Mouse (Mus musculus) left cerebral cortex, postnatal 10 days (tissue): ENCODE data around the gene Pdcd5. TPM values are rescaled to one million over a fixed set of nuclear protein-coding genes. Genes with fewer than 3 reads are reported as not detected.
A peak's percentile ranks its signal among the peaks of the same experiment; 100 is the strongest.

Experiments used
- DNase-seq, 2 experiments: peaks; one replicate each; pipeline ENCODE4 v3.0.0; 2021 to 2022; ENCODE audit warnings: low spot score in 2 of 2, mixed read lengths in 1 of 2; ENCODE audit errors: extremely low spot score in 1 of 2
- intact Hi-C: fragments of 180-260 bp; cut with DNase I; formaldehyde crosslinking; loops from one replicate; pipeline ENCODE4 v1.15.1; 2025
- total RNA-seq, 2 experiments: library from RNA; stranded (reverse); gene quantifications; 2 replicates each; pipeline ENCODE4 v1.2.3; 2021

Gene Pdcd5
- 10 to 100 TPM; 91.7 to 94.7 TPM for total RNA-seq

DNA sequence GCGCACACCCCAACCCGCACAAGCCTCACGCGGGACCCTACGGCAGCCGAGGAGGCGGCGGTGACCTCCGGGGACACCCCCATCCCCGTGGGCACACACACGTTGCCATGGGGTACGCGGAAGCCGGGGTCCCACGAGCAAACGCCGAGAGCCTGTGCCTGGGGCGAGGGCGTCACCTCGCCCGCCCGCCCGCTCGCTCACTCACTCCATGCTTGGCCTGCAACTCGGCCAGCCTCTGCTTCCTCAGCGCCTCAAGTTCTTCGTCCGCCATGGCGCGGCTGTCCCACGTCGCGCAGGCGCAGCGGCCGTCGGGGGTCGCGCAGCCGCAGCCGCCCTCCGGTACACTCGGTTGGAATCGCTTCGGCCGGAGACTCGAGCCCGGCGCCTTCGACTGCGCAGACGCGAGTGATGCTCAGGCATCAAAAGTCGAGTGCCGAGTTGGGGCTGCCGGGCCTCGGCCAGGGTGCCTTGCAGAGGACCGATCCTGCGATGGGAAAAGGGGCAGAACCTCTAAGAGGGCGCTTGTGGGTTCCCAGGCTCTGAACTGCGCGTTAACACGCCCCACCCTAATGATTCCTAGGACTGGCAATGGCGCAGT is at the start of gene Pdcd5:
Gene Pdcd5 (minus strand): TSS at position 421 of the 598 bp plus-strand sequence.
- intact Hi-C loops: loop anchor here (5.0 kb wide), 1 partner anchor 155 kb away; the partner anchor contains the start of gene Zfp507
- peak; percentile 97 to 98 for DNase-seq

DNA sequence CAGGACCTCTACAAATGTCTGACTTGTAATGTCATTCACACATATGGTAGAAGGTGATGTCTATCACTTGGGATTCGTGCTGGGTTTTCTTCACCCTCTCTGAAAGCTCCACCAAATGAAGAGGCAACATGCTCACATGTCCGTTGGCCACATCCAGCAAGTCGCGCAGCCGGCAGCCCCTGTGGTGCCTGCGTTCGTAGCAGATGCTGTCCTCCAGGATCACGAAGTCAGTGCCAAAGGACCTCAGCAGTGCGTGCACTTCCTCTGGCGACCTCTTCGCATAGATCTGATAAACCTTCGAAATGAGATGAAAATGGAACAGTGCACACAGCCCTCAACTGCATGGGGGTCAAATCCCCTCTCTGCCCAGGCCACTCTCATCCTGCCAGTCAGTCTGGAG is 45.3 kb upstream of the Pdcd5 start:
- intact Hi-C loops: no loop called here
- DNase-seq: no peak

DNA sequence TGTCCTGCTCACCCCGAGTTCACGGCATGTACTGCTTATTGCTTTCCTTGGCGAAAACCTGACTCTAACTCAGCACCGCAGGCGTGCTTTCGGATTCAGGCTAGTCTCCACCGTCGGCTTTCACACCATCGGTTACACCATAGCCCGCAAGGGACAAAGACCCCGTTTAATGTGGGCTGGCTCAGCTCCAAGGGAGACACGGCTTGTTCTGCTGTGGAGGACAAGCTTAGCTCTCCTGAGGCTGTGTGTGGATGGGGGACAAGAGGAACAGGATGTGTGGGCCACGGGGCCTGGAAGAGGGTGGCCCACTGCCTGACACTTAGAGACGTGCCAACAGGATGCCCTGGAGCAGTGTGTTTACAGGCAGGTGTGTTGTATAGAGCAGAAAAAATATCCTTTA is 44.8 kb upstream of the Pdcd5 start:
- intact Hi-C loops: no loop called here
- DNase-seq: peak in 1 of 2 experiments; percentile 53

DNA sequence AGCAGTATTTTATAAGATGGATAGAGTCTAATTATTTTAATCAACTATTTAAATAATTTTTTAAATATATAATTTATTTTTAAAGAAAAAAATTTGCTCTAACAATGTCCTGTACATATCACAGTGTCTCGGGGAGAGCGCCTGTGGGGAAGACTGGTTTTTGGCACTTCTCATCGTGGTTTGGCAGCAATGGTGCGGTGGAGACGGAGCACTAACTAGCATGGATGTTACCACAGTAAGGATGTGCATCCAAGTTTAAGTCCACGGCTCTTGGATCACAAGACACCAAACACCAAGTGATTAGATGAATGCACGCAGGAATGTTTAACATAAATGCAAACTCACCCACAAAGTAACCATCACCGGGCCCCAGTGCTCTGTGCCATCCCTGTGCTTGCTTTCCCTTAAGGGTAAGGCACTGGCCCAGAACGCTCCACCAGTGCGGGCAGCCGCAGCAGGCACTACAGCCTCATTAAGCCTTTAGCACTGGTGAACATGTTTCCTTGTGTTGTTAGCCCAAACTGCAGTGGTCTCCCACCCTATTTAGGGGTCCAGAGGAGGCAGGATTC is 41.5 kb upstream of the Pdcd5 start:
- DNase-seq: no peak
- intact Hi-C loops: loop anchor here (5.0 kb wide), 1 partner anchor 63 kb away; the partner anchor contains the start of gene Dpy19l3

DNA sequence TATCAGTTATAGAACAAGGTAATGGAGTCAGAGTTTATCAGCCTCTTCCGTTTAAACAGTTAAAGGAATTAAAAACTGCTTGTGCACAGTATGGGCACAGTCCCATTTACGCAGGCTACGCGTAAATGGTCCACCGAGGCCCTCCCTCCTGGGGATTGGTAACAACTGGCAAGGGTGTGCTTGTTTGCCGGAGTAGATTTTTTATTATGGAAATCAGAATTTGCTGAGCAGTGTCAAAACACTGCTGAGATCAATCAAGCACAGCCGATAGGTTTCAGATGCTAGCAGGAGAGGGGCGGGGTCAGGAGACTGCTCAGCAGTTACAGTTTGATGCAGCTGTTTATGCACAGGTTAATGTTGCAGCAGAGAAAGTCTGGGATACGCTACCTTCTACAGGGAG is 41.0 kb upstream of the Pdcd5 start:
- intact Hi-C loops: loop anchor here (5.0 kb wide), 1 partner anchor 64 kb away; the partner anchor contains the start of gene Dpy19l3
- no peak for DNase-seq

DNA sequence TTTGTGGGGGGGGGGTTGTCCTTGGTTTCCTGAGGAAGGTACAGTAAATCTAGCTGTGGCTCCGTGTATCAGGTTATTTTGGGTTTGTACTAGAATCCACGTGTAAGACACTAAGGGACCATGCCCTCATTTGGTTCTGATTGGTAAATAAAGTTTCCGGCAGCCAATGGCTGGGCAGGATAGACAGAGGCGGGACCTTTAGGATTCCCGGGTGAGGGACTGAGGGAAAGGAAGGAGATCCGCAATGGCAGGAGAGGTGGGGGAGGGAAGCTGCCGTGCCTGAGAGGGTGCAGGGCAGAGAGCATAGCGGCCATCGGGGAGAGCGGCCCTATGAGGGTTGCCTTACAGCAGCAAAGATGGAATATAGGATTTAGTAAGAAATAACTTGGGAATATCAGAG is 39.9 kb upstream of the Pdcd5 start:
- peak in 1 of 2 experiments; percentile 48 for DNase-seq
- intact Hi-C loops: loop anchor here (5.0 kb wide), 1 partner anchor 65 kb away; the partner anchor contains the start of gene Dpy19l3

DNA sequence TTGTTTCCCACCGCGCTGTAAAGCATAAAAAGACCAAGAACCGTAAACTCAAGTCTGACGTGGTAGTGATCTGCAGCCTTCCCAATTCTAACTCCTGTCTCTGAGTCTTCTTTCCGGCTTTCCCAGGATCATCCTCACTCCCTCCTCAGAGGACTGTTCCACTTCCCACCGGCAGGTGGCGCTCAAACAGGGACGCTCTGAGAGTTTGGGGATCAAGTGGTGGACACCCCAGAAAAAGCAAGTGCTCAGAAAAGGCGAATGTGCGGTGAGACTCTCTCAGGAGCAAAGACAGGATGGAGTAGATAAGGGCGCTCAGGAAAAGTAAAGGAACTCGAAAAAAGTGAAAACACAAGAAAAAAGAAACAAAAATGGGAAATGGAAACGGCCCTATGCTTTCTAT is 39.4 kb upstream of the Pdcd5 start:
- peak in 1 of 2 experiments; percentile 52 for DNase-seq
- intact Hi-C loops: loop anchor here (5.0 kb wide), 1 partner anchor 66 kb away; the partner anchor contains the start of gene Dpy19l3

DNA sequence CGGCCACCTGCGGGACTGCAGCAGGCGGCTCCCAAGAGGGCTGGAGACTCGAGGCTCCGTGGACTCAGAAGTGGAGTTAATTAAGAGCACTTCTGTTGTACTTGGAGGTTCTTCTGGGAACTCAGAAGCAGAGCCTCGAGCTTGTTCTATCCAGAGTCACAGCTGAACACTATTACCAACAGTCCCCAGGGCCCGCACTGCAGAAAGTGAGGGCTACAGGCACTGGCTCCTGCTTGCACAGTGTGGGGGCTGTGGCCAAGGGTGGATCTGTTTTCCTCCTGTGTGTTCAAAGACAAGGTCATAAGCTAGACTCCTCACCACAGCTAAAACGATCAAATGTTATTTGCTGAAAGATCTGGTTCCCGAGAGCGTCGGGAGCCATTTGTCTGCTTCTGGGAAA is 38.9 kb upstream of the Pdcd5 start:
- intact Hi-C loops: loop anchor here (5.0 kb wide), 1 partner anchor 66 kb away; the partner anchor contains the start of gene Dpy19l3
- DNase-seq: no peak

DNA sequence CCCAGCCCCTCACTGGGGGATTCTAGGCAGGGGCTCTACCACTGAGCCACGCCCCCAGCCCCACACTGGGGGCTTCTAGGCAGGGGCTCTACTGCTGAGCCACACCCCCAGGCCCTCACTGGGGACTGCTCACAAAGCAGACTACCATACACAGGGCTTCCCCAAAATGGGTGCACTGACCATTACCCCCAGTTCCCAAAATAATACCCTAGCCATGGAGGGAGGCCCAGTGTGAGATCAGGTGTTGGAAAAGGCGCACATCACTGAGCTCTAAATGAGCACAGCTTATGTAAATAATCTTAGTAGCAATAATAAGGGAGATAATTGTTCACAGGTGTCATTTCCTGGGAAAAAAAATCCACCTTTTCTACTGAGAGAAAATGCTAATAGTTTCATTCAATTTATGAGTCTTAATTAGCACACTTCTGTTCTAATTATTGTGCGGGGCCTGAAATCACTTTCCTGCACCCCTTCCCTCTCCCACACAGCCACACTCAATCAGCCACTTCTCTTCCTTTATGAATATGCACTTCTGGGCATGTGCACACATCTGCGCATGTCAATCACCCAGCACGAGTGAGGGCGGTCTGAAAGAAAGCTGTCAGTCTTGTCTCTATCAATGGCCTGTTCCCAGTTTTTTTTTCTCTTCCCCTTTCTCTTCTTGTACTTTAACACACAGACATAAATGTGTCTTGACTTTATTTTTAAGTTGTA is 36.2 kb upstream of the Pdcd5 start:
- intact Hi-C loops: no loop called here
- no peak for DNase-seq

DNA sequence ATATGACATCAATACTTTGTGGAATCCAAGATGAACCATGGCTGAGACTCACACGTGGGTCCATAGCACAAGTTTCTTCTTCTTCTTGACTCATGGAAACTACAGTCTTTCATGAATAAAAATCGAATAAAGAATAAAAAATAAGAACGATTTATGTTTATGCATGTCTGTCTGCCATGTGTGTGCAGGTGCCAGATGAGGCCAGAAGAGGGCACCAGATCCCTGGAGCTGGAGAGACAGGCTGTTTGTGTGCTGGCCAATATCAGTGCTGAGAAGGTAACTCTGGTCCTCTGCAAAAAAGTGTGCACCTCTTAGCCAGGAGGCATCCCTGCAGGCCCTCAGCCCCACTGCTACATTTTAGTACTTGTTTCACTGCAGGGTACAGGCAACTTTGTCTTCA is 34.2 kb upstream of the Pdcd5 start:
- intact Hi-C loops: no loop called here
- DNase-seq: no peak

DNA sequence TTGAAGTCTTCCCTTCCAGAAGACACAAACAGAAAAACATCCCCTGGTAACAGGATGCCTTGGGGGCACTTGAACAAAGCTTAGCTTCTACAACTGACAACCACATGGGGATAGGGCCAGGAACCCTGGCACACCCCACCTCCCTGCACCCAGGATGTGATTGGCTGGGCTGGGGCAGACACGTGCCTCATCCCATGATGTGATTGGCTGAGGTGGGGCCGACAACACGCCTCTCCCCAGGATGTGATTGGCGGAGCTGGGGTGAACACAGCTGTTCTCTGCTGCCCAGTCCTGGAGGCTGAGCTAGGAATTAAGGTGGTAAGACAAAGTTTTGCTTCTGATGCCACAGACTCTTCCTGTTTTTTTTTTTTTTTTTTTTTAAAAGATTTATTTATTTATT is 31.7 kb upstream of the Pdcd5 start:
- DNase-seq: no peak
- intact Hi-C loops: no loop called here

DNA sequence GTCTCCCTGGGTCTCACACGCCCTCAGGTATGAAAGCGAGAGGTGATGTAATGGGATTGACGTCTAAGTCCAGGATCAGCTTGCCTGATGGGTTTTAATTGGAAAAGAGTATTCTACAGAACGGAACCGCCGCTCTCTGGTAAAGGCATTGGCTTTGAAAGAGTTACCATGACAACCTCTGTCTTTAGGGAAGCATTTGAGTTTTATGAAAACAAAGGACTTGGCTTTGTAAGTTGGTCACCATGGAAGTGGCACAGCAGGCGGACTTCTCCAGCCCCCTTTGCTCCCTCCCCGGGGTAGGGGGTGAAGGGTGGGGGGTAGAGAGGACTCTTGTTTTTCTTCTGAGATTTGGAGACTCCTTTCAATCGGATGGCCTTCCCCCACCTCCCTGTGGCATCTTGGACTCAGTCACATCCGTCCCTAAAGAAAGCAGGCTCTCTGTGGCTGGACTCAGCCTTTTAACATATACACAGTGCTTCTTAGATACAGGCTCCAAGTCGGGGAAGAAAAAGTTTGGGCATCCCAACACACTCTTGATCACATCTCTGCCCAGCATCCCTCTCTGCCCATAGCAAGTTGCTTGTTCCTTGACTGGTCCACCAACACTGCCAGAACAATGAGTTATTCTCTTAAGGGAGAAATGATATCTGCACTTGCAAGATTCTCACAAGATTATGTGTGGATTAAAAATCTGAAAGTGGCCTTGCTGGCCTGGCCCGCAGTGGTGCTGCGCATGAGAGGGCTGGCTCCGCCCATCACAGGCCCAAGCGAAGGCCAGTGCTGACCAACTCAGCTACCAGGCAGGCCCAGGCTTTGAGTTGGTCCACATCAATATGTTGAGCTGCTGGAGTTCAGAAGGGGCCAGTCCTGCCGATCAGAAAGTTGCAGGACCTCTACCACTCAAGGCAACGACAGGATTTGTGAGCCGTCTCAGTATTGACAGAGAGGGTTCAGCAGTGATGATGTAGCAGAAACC is 21.0 kb upstream of the Pdcd5 start:
- DNase-seq: peak in 1 of 2 experiments; percentile 42
- intact Hi-C loops: no loop called here

DNA sequence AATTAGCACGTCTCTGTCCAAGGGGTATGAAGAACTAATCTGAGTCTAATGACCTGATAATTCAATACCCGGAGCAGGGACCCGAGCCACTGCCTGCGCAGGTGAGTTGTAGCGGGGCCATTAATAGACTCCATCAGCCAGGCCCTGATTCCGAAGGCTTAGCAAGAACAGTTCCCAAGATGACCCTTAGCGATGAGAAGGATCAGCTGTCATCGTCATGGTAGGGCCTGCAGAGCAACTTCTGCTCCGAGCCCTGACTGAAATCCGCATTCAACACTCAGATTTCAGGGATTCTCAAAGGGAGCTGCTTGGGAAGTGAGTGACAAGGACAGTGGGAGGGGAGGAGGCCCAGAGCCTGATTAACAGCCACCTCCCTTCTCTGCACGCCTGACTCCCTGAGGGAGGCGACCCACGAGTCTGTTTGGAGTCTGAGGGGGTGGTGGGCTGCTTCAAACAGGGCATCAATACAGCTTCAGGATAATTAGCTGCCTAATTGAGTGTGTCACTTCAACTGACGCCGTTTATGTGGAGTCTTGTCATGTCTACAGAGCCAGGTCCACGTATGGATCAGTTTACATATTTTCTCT is 16.6 kb upstream of the Pdcd5 start:
- intact Hi-C loops: no loop called here
- DNase-seq: no peak

DNA sequence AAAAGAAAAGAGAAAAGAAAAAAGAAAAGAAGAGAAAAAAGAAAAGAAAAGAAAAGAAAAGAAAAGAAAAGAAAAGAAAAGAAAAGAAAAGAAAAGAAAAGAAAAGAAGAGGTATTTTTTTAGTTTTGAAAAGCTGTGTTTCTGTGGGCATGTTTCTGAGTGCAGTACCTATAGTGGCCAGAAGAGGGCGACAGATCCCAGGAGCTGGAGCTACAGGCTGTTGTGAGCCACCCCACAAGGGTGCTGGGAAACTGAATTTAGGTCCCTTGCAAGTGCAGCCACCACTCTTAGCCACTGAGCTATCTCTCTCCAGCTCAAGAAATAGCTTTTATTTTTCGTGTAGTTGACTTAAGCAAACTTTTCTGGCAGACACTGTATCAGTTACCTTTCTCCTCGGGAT is 11.9 kb upstream of the Pdcd5 start:
- DNase-seq: no peak
- intact Hi-C loops: no loop called here

DNA sequence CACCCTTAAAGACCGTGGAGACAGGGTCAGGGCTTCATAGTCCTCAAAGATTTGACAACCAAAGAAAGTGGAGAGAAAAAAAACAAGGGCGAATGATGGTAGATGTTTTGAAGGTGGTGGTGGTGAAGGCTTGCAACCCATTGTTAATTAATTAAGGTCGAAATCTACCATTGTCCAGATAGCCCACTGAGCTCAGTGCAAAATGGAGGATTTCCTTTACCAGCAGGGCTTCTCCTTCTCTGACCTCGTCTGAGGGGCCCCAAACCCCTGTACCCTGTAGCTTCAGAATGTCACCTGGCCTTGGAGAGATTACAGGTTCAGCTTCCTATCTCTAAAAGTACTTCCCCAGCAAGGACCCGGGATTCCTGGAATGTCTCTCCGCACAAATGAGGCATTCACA is 10.5 kb upstream of the Pdcd5 start:
- DNase-seq: no peak
- intact Hi-C loops: no loop called here

DNA sequence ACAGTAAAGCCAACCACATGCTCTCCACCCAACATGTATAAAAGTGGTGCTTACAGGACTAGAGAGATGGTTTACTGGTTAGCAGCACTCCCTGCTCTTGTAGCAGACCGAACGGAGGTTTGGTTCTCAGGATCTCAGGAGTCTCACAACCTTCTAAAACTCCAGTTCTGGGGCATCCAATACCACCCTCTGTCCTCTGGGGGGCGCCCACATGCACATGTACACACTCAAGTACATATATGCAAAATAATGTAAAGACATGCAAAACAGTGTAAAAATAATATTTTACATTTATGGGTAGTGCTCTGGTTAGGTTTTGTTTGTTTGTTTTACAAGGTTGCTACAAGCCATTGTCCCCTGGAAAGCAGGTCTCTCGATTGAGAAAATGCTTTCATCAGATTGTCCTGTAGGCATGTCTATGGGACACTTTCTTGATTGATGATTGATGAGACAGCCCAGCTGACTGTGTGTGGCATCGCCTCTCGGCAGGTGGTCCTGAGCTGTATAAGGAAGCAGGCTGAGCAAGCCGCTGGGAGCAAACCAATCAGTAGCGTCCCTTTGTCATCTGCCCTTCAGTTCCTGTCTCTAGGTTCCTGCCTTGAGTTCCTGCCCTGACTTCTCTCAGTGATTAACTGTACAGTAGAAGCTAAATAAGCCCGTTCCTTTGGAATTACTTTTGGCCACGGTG is 4.4 kb upstream of the Pdcd5 start:
- DNase-seq: no peak
- intact Hi-C loops: loop anchor here (5.0 kb wide), 1 partner anchor 1706 kb away; no protein-coding TSS in a partner anchor

DNA sequence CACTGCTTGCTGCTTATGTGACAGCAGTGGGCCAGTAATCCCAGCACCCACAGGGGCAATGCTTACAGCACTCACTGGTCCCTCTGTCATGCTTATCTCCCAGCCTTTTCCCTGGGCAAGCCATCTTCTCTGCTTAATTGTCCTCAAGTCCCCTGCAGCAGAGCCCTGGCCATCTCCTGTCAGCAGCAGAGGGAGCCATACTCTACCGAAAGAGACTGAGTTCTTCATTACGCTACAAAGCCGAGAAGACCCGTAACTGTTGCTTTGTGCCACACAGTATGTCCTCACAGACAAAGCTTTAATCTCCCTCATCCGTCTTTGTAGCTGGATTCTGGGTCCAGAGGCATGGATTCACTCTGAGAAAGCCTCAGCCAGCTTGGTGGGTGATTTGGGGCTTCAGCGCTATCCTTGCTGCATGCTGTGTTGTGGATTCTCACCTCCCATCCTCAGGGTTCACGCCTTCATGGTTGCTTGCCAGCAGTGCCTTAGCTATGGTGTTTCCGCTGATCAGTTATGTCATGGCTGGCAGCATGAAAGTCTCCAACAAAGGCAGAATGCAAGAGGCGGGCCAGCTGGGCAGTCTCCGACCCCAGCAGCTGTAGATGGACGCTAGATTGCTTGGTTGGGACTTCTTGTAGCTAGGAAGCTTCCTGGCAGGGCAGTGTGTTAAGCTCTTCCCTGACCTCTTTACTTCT is 3.5 kb upstream of the Pdcd5 start:
- intact Hi-C loops: loop anchor here (5.0 kb wide), 1 partner anchor 1706 kb away; no protein-coding TSS in a partner anchor
- peak; percentile 43 to 63 for DNase-seq
